Mouse (Mus musculus): ENCODE measurements around the gene Pnma1.
A peak's percentile ranks its signal among the peaks of the same experiment; 100 is the strongest.

Pnma1 gene

DNA sequence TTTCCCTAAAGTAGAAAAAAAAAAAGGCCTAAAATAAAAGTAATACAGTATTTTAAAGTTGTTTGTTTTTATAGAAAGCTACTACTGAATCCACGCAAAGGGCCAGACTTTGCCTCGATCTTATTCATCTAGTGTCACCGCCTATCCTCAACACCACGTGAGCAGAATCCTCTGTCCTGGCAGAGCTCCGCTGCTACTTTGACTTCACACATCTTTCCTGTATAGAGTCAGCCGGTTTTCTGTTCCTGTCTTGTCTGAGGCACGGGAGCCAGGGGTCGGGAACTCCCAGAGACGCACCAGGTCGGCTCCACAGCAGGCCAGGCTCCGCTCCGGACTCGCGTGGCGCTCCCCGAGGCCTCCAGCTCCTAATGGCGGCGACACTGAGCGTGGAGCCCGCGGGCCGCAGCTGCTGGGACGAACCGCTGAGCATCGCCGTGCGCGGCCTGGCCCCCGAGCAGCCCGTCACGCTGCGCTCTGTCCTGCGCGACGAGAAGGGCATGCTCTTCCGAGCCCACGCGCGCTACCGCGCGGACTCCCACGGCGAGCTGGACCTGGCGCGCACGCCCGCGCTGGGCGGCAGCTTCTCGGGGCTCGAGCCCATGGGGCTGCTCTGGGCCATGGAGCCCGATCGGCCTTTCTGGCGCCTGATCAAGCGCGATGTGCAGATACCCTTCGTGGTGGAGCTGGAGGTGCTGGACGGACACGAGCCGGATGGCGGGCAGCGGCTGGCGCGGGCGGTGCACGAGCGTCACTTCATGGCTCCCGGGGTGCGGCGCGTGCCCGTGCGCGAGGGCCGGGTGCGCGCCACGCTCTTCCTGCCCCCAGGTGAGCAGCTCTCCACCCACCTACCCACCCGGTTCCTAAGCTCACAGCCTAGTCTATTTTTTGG, 47.4 kb downstream of the Pnma1 start, which contains the start of gene Acot6:
TSS of gene Acot6 (plus strand) at position 51 of the 889 bp plus-strand sequence.
- DNase-seq: peak; percentile 46

DNA sequence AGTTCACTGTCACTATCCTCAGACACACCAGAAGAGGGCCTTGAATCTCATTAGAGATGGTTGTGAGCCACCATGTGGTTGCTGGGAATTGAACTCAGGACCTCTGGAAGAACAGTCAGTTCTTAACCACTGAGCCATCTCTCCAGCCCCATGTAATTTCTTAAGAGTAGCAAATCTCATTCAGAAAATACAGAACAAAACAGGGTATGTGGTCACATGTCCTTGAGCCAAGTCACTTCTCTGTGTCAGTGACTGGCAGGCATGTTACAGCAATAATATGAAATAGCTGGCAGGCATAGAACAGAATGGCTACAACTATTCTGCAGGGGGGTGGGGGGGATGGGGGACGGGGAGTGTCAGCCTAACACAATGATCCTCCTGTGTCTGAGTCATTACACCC, 48.2 kb downstream of the Pnma1 start:
- no peak for DNase-seq

DNA sequence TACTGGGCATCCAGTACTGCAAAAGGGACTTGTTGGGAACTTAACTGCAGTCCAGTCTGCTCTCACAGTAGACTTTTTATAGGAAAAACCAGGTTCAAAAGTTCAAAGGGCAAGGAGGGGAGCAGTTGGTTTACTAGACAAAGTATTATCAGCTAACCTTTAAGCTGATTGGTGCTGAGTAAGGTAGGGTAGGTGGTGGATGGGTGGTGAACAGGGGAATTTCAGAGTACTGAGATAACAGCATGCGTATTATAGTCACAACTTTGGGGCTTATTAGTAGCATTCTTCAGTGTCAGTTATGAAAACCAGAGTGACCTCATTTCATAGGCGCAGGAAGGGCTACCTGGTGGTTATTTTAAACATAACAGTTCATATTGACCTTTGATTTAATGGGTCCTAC, 48.7 kb downstream of the Pnma1 start:
- DNase-seq: no peak

All from cerebellum, adult 9-10 months (tissue).